Mouse (Mus musculus) megakaryocyte, embryonic 14.5 days (primary cell): Measurements from ENCODE around the gene Gbp2b.

Experiments used
- FLI1 ChIP-seq: IDR thresholded peaks from 2 replicates; pipeline ENCODE4 v1.6.1; 2012; ENCODE audit warnings: low read length, inconsistent platforms, mixed read lengths
- GATA1 ChIP-seq: IDR thresholded peaks from 3 replicates; pipeline ENCODE4 v1.6.1; 2012; ENCODE audit warnings: mixed read lengths, low read length, inconsistent platforms, borderline replicate concordance

GRCm38 (mm10) chr3:142554601-142555000, 40.0 kb upstream of the Gbp2b start:
- TF ChIP-seq GATA1: no peak
- no peak for TF ChIP-seq FLI1
